Mouse (Mus musculus) liver, adult 2 months (tissue): ENCODE results near the gene Aftph. TPM values are rescaled to one million over a fixed set of nuclear protein-coding genes. Genes with fewer than 3 reads are reported as not detected.

ENCODE experiments used
- DNase-seq: peaks from one replicate; pipeline ENCODE4 v3.0.0-alpha.2; 2011; ENCODE audit warnings: low read depth, low spot score; ENCODE audit errors: extremely low read depth
- H3K27ac ChIP-seq: fragments of 200-500 bp; replicated peaks from 2 replicates; pipeline ENCODE4 v1.5.1; 2012; ENCODE audit warnings: low read depth, mild to moderate bottlenecking, control low read depth, inconsistent platforms, low read length; ENCODE audit not compliant: insufficient read depth
- H3K27me3 ChIP-seq: fragments of 200-500 bp; 2 replicates; pipeline ENCODE4 v1.6.1; 2012; ENCODE audit warnings: mild to moderate bottlenecking, moderate library complexity, low read length, inconsistent platforms; ENCODE audit not compliant: control insufficient read depth, insufficient read depth
- H3K36me3 ChIP-seq: fragments of 200-500 bp; 2 replicates; pipeline ENCODE4 v1.6.1; 2012; ENCODE audit warnings: low read length, inconsistent platforms; ENCODE audit not compliant: control insufficient read depth, insufficient read depth
- H3K4me1 ChIP-seq: fragments of 200-500 bp; 2 replicates; pipeline ENCODE4 v1.6.1; 2011; ENCODE audit warnings: low read length; ENCODE audit not compliant: control insufficient read depth, insufficient read depth
- H3K4me3 ChIP-seq: fragments of 200-500 bp; 2 replicates; pipeline ENCODE4 v1.5.1; 2011; ENCODE audit warnings: low read depth, mild to moderate bottlenecking, control low read depth, low read length, moderate library complexity; ENCODE audit not compliant: insufficient read depth
- H3K79me2 ChIP-seq: fragments of 200-500 bp; 2 replicates; pipeline ENCODE4 v1.6.1; 2012; ENCODE audit warnings: inconsistent platforms, mild to moderate bottlenecking, low read length, moderate library complexity; ENCODE audit not compliant: control insufficient read depth, insufficient read depth
- H3K9ac ChIP-seq: fragments of 200-500 bp; 2 replicates; pipeline ENCODE4 v1.6.1; 2012; ENCODE audit warnings: low read depth, mild to moderate bottlenecking, control low read depth, inconsistent platforms, low read length
- CTCF ChIP-seq: fragments of 200-500 bp; IDR thresholded peaks from 2 replicates; pipeline ENCODE4 v1.5.1; 2011; ENCODE audit warnings: low read depth, low read length, control low read depth
- POLR2A ChIP-seq: fragments of 200-500 bp; IDR thresholded peaks from 2 replicates; pipeline ENCODE4 v1.6.1; 2011; ENCODE audit warnings: low read length, control low read depth; ENCODE audit not compliant: insufficient read depth; ENCODE audit errors: extremely low read depth
- WGBS: fragments of 180-500 bp; shearing (Covaris S2); methylation state at CpG from one replicate; pipeline ENCODE4 v1.1.7; 2018; 5-methylcytosine and 5-hydroxymethylcytosine counted together
- polyA plus RNA-seq: library from polyadenylated mRNA; depleted of rRNA; stranded (reverse); fragments of >200 nt; gene quantifications from 2 replicates; pipeline ENCODE4 v1.2.3, GENCODE M21; 2012
- total RNA-seq: library from RNA; depleted of rRNA; stranded (reverse); fragments of >200 nt; gene quantifications from 2 replicates; pipeline ENCODE4 v1.2.3, GENCODE M21; 2014

The Aftph gene
- total and polyA plus RNA-seq, 2 experiments = 24.6 to 33.5 TPM

- 76% methylated on average over 3 of the region's 3 CpGs for WGBS
- Histone ChIP-seq H3K27me3 (no peaks in the 10 kb centered on the region), H3K36me3 (peaks cover 12% of the 10 kb centered on the region; the same call in 1 of the 2 replicates), H3K9ac (no peak overlapping the region), H3K79me2 (peaks cover 43% of the 10 kb centered on the region), H3K4me1 (peaks cover 14% of the 10 kb centered on the region; the same call in 1 of the 2 replicates), H3K27ac (no peak overlapping the region), H3K4me3 (no peak overlapping the region)
- TF ChIP-seq CTCF = no peak
- TF ChIP-seq POLR2A = no peak
- DNase-seq = no peak
Observed at GRCm38 (mm10) chr11:20645521-20645920, 95.9 kb downstream of the Aftph start.

DNA sequence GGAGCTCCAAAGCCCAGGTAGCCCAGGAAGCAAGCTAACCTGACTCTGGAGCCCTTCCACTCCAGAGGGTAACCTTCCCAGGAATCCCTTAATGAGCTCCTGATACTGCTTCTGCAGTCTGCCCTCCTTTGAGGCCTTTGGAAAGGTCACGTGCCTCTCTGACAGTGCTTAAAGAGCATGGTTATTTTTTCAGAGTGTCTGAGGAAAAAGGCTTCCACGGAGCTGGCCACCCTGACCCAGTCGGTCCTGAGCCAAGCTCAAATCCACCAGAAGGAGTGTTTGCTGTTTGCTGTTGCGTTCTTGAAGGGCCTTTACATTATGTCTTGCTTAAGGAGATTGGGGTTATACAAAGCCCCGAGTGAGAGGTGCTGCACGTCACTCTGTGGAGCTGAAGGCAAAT lies 96.5 kb downstream of the Aftph start:
- Histone ChIP-seq H3K27ac (no peak overlapping the region), H3K27me3 (no peaks in the 10 kb centered on the region), H3K79me2 (peaks cover 49% of the 10 kb centered on the region), H3K9ac (no peak overlapping the region), H3K4me3 (no peak overlapping the region), H3K36me3 (peaks cover 7% of the 10 kb centered on the region; the same call in 1 of the 2 replicates), H3K4me1 (peaks cover 14% of the 10 kb centered on the region)
- DNase-seq = no peak
- TF ChIP-seq CTCF (no peak), POLR2A (no peak)
- WGBS = 71% methylated on average over 6 of the region's 6 CpGs

- H3K36me3 ChIP-seq = peaks cover 7% of the 10 kb centered on the region; the same call in 1 of the 2 replicates
- no peak overlapping the region for H3K9ac ChIP-seq
- no peak for DNase-seq
- H3K27me3 ChIP-seq = no peaks in the 10 kb centered on the region
- 61% methylated on average over 1 of the region's 1 CpGs for WGBS
- H3K27ac ChIP-seq = no peak overlapping the region
- no peak overlapping the region for H3K4me3 ChIP-seq
- peaks cover 14% of the 10 kb centered on the region for H3K4me1 ChIP-seq
- TF ChIP-seq POLR2A = no peak
- no peak for TF ChIP-seq CTCF
- H3K79me2 ChIP-seq = peaks cover 52% of the 10 kb centered on the region
Observed at GRCm38 (mm10) chr11:20644166-20644565, 97.2 kb downstream of the Aftph start.

DNA sequence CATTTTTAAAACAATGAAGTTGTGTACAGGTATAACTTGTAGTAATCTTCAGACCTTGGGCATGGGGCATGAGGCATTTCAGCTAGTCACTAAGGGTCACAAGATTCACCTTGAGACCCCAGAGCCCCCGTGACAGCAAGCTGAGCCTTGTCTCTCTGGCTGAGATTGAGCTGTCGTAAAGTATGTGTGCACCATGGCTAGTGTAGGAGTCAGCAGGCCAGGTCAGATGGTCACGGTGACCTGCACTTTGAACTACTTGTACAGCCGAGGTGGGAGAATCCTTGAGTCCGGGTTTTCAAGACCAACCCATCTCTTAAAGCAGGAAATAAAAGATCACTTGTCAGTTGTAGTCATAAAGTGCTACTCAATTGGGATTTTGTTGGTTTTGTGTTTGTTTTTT lies 98.2 kb downstream of the Aftph start:
- peak; percentile 28 for DNase-seq
- Histone ChIP-seq H3K27ac (no peak overlapping the region), H3K36me3 (peaks cover under 1% of the 10 kb centered on the region; the same call in 1 of the 2 replicates), H3K4me1 (peaks cover 10% of the 10 kb centered on the region), H3K9ac (no peak overlapping the region), H3K79me2 (peaks cover 56% of the 10 kb centered on the region), H3K27me3 (no peaks in the 10 kb centered on the region), H3K4me3 (no peak overlapping the region)
- TF ChIP-seq CTCF (no peak), POLR2A (no peak)
- WGBS = 41% methylated on average over 5 of the region's 5 CpGs

DNA sequence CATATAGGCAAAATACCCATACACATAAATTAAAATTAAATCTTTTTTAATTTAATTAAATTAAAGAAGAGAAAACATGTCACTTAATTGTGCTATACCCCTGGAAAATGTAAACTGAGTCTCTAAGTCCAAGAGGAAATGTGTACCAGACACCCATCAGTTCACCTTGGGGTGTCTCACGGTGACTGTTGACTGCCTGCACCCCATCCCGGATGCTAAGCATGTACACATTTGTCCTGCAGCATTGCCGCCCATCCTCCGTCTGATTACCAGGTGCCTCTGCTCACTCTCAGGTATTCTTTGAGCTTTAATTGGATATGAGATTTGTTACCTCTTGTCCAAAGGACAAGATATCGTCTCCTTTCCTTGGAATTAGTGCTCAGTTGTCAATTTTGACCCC lies 99.1 kb downstream of the Aftph start:
- Histone ChIP-seq H3K36me3 (no peaks in the 10 kb centered on the region), H3K27ac (no peak overlapping the region), H3K79me2 (peaks cover 56% of the 10 kb centered on the region), H3K9ac (no peak overlapping the region), H3K4me3 (no peak overlapping the region), H3K27me3 (no peaks in the 10 kb centered on the region), H3K4me1 (peaks cover 7% of the 10 kb centered on the region)
- 83% methylated on average over 5 of the region's 5 CpGs for WGBS
- TF ChIP-seq POLR2A = no peak
- TF ChIP-seq CTCF = no peak
- no peak for DNase-seq

DNA sequence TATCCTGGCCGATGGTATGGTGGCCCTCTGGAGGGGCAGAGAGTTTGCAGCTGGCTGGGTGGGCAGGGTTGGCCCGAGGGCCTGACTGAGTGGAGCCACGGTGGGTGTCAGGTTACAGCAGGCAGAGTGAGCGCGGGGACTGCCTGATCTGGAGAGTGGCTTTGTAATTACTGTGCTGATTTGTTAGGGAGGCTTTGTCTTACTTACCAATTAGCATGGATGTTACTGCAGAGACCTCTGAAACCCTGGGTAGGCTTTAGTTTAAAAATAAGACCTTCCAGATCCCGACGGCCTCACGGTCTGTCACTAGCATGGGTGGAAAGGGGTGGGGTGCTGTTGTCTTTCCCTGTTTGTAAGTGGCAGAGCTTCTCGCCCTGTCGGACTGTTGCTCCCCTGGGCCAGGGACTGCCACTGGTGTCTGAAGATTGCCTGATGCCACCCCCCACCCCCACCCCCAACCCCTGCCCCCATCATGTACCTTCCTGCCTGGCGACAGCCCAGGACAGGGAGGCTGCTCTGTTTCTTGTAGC lies 101.4 kb downstream of the Aftph start:
- Histone ChIP-seq H3K79me2 (peaks cover 53% of the 10 kb centered on the region), H3K27me3 (no peaks in the 10 kb centered on the region), H3K4me1 (peaks cover 16% of the 10 kb centered on the region), H3K27ac (peak overlapping the region; percentile 3; the same call in 1 of the 2 replicates), H3K4me3 (no peak overlapping the region), H3K9ac (no peak overlapping the region), H3K36me3 (no peaks in the 10 kb centered on the region)
- no peak for DNase-seq
- no peak for TF ChIP-seq POLR2A
- no peak for TF ChIP-seq CTCF
- WGBS = 49% methylated on average over 11 of the region's 11 CpGs
